Mouse (Mus musculus) liver, adult 2 months (tissue): ENCODE measurements around the gene Lcat.

Experiments used
- CTCF ChIP-seq: fragments of 200-500 bp; IDR thresholded peaks from 2 replicates; pipeline ENCODE4 v1.5.1; 2011; ENCODE audit warnings: low read depth, low read length, control low read depth
- POLR2A ChIP-seq: fragments of 200-500 bp; IDR thresholded peaks from 2 replicates; pipeline ENCODE4 v1.6.1; 2011; ENCODE audit warnings: low read length, control low read depth; ENCODE audit not compliant: insufficient read depth; ENCODE audit errors: extremely low read depth

GRCm38 (mm10) chr8:105971019-105971720 lies 28.0 kb upstream of the Lcat start:
- TF ChIP-seq POLR2A (no peak), CTCF (no peak)
